Mouse (Mus musculus): ENCODE measurements around the gene Gad1.

The Gad1 gene

DNA sequence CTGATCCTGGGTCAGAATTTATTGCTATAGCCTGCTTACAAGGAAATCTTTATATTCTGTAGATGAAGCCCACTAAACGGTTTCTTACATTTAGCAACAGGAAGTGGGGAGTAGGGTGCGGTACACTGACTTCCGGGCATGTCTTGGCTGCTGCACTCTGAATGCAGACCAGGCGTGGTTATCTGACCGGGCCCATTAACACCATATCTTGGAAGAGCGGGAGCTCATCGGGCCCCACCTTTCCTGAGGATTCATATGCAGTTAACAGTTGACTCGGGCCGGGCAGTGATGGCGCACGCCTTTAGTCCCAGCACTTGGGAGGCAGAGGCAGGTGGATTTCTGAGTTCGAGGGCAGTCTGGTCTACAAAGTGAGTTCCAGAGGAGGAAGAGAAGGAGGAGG is 75.5 kb downstream of the Gad1 start:
- DNase-seq (ENCODE audit: low spot score in 2 of 2), result no peak

- DNase-seq (ENCODE audit: low spot score in 2 of 2), result peak; percentile 2 to 3
Observed at GRCm38 (mm10) chr2:70629339-70629761, 76.5 kb downstream of the Gad1 start.

GRCm38 (mm10) chr2:70629921-70630320 is 77.0 kb downstream of the Gad1 start:
- DNase-seq (ENCODE audit: low spot score in 2 of 2), result no peak

- no peak for DNase-seq (ENCODE audit: low spot score in 2 of 2)
Observed at GRCm38 (mm10) chr2:70631321-70631720, 78.4 kb downstream of the Gad1 start.

DNA sequence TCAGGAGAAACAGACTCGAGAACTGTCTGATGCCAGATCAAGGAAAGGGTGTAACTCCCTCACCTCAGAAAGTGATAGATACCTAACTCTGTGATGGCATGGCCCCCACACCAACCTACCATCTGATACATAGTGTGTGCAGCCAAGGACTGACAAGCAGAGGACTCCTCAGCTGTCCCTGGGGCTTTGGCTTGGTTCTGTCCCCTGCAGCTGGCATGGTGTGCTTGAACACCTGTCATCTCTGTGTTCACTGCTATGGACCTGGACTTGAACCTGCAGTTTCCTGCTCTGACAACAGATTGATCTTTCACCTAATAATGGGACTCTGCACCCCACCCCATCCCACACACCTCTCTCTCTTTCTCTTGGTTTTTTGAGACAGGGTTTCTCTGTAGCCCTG is 79.5 kb downstream of the Gad1 start:
- DNase-seq (ENCODE audit: low spot score in 2 of 2), result no peak

DNA sequence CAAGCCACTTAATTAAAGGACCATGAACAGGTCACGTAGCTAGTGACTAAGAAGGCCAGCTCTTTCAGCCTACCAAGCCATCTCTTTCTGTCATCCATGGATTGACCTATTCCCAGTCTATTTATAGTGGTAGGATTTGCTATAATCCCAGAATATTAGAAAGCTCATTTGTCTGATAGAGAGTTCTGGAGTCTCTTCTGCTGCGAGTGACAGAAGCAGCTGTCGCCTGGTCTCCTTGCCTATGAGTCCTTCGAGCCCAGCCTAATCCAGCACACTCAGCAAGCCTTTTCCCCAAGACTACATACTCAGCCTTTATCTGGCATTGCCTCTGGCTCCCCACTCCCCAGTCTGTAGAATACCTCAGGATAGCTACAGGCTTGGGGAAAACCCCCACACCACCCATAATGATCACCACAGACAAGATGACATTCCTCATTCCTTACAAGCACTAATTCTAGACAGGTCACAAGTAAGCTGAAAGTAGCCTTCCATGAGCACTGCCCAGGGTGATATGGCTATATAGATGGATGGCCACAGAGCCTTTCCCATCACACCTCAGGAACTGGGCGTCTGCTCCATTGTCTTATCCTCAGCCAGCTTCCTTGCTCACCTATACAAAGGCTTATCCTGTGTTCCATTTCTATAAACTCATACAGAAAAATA is 81.3 kb downstream of the Gad1 start:
- no peak for DNase-seq (ENCODE audit: low spot score in 2 of 2)

GRCm38 (mm10) chr2:70640968-70641367 is 88.1 kb downstream of the Gad1 start:
- no peak for DNase-seq (ENCODE audit: low spot score in 2 of 2)

DNA sequence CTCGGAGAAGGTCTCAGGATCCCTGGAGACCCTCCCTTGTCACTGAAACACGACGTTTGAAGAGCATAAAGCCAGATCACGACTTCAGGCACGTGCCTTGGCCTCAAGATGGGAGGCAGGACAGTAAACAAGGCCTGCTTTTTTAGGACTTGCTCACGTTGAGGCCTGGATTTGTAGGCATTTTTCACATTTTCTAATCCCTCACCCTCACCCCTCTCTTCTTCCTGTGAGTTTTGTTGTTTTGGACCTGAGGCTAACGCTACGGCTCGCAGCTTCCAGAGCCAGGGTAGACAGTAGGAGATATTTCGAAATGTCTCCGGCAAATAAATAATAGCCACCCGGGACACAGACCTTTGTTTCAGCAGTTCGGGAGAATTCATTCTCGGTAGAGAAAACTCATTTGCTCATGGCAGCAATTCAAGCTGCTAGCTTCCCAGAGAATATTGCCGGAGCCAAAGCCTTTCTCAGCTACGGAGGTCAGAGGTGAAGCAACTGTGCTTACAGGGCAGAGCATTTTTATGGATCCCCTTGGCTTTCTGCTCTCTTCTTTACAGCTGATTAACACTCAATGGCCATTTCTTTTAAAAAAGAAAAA is 90.2 kb downstream of the Gad1 start:
- DNase-seq (ENCODE audit: low spot score in 2 of 2), result no peak

- no peak for DNase-seq (ENCODE audit: low spot score in 2 of 2)
Observed at GRCm38 (mm10) chr2:70645266-70645780, 92.5 kb downstream of the Gad1 start.

DNA sequence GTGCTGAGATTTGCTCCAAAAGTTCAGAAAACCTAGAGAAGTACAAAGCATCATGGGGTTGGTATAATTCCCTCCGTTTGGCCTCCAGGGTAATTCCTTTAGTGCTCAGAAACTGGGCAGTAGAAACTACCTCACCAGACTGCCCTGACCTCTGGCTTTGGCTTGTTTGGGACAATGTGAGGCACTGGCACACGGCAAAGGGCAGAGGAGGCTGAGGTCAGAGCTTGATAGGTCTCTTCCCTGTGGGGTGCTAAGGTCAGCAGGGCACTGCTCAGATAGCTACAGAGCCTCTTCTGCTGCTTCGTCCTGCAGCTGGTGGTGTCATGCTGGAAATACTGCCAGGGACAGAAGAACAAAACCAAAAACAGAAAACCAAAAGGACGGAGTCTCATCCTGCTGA is 94.8 kb downstream of the Gad1 start:
- no peak for DNase-seq (ENCODE audit: low spot score in 2 of 2)

DNA sequence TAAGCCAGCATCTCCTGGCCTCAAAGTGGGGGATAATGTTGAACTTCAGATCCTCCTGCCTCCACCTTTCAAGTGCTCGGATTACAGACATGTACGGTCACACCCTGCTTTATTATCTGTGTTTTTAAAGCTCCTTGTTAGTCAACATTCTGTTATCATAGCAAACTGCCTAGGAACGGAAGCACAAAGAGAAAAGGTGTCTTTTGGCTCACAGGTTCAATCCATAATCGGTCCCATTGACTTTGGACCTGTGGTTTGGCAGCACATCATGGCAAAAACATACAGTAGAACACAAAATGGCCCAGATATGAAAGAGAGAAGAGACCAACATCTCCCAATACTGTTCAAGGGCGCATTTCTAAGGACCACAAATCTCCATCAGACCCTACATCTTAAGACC is 95.4 kb downstream of the Gad1 start:
- no peak for DNase-seq (ENCODE audit: low spot score in 2 of 2)

GRCm38 (mm10) chr2:70649471-70649870 is 96.6 kb downstream of the Gad1 start:
- DNase-seq (ENCODE audit: low spot score in 2 of 2), result no peak
